Mouse (Mus musculus) bone marrow macrophage, adult 2 months (primary cell): ENCODE measurements at regions not wholly inside any gene's neighbourhood (a gene's known extent, or its start where the extent isn't known, plus 50 kb on each side); places are given as distances from the start of the nearest gene placed in this dataset.

ENCODE experiments used
- CTCF ChIP-seq: IDR thresholded peaks from 2 replicates; pipeline ENCODE4 v1.5.1; 2012; ENCODE audit warnings: low read depth, mild to moderate bottlenecking, low read length, moderate library complexity
- POLR2A ChIP-seq: IDR thresholded peaks from 2 replicates; pipeline ENCODE4 v1.6.1; 2012; ENCODE audit warnings: mild to moderate bottlenecking, low read depth, low read length, borderline replicate concordance

GRCm38 (mm10) chr11:23120533-23121210 is 113.3 kb downstream of the Fam161a start:
- TF ChIP-seq CTCF (no peak), POLR2A (no peak)
